Mouse (Mus musculus): ENCODE measurements around the gene Tnk2. TPM values are rescaled to one million over a fixed set of nuclear protein-coding genes. Genes with fewer than 3 reads are reported as not detected.

Gene Tnk2
- polyA plus RNA-seq, 1 experiment from 2014 or later: 17.7 TPM

- Histone ChIP-seq H3K27me3 (no peaks in the 10 kb centered on the region), H3K4me3 (replicated peaks) (no peak overlapping the region), H3K36me3 (peaks cover 15% of the 10 kb centered on the region), H3K4me2 (replicated peaks) (no peak overlapping the region), H3K9me3 (no peaks in the 10 kb centered on the region), H3K27ac (no peak overlapping the region), H3K9ac (replicated peaks) (no peak overlapping the region), H3K4me1 (replicated peaks) (no peaks in the 10 kb centered on the region)
- 84% methylated on average over 5 of the region's 5 CpGs for WGBS
- no peak for ATAC-seq
Observed at GRCm38 (mm10) chr16:32685998-32686397, 42.3 kb downstream of the Tnk2 start.

GRCm38 (mm10) chr16:32687221-32687620 is 43.5 kb downstream of the Tnk2 start:
- Histone ChIP-seq H3K27ac (no peak overlapping the region), H3K36me3 (peaks cover 8% of the 10 kb centered on the region), H3K4me1 (replicated peaks) (no peaks in the 10 kb centered on the region), H3K4me2 (replicated peaks) (no peak overlapping the region), H3K27me3 (no peaks in the 10 kb centered on the region), H3K4me3 (replicated peaks) (no peak overlapping the region), H3K9ac (replicated peaks) (no peak overlapping the region), H3K9me3 (no peaks in the 10 kb centered on the region)
- 84% methylated on average over 5 of the region's 5 CpGs for WGBS
- ATAC-seq: no peak

GRCm38 (mm10) chr16:32688770-32689169 is 45.1 kb downstream of the Tnk2 start:
- WGBS: 72% methylated on average over 4 of the region's 4 CpGs
- no peaks in the 10 kb centered on the region for H3K36me3 ChIP-seq
- ATAC-seq: no peak

GRCm38 (mm10) chr16:32689501-32689900 is 45.8 kb downstream of the Tnk2 start:
- peak; percentile 55; the same call in 1 of the 2 replicates for ATAC-seq
- Histone ChIP-seq H3K36me3 (no peaks in the 10 kb centered on the region), H3K4me1 (replicated peaks) (no peaks in the 10 kb centered on the region), H3K27me3 (no peaks in the 10 kb centered on the region), H3K27ac (no peak overlapping the region), H3K9me3 (no peaks in the 10 kb centered on the region), H3K4me3 (replicated peaks) (no peak overlapping the region), H3K4me2 (replicated peaks) (no peak overlapping the region), H3K9ac (replicated peaks) (no peak overlapping the region)
- WGBS: 5% methylated on average over 9 of the region's 9 CpGs

More at GRCm38 (mm10) chr16:32688770-32689169, 45.1 kb downstream of the Tnk2 start:
- Histone ChIP-seq H3K27ac (no peak overlapping the region), H3K4me3 (replicated peaks) (no peak overlapping the region), H3K9me3 (no peaks in the 10 kb centered on the region), H3K4me2 (replicated peaks) (no peak overlapping the region), H3K27me3 (no peaks in the 10 kb centered on the region), H3K4me1 (replicated peaks) (no peaks in the 10 kb centered on the region), H3K9ac (replicated peaks) (no peak overlapping the region)

GRCm38 (mm10) chr16:32696841-32697464 is 53.3 kb downstream of the Tnk2 start:
- ATAC-seq: no peak
- no peak overlapping the region for H3K4me3 ChIP-seq (replicated peaks)
- no peak overlapping the region for H3K4me2 ChIP-seq (replicated peaks)
- no peak overlapping the region for H3K9ac ChIP-seq (replicated peaks)
- no peaks in the 10 kb centered on the region for H3K27me3 ChIP-seq
- no peaks in the 10 kb centered on the region for H3K9me3 ChIP-seq
- no peaks in the 10 kb centered on the region for H3K36me3 ChIP-seq
- H3K27ac ChIP-seq: no peak overlapping the region
- WGBS: 47% methylated on average over 7 of the region's 7 CpGs
- no peaks in the 10 kb centered on the region for H3K4me1 ChIP-seq (replicated peaks)

- Histone ChIP-seq H3K9ac (replicated peaks) (no peak overlapping the region), H3K4me1 (replicated peaks) (no peaks in the 10 kb centered on the region), H3K27me3 (no peaks in the 10 kb centered on the region), H3K27ac (no peak overlapping the region), H3K36me3 (no peaks in the 10 kb centered on the region), H3K4me2 (replicated peaks) (no peak overlapping the region), H3K9me3 (no peaks in the 10 kb centered on the region), H3K4me3 (replicated peaks) (no peak overlapping the region)
- 87% methylated on average over 22 of the region's 22 CpGs for WGBS
- ATAC-seq: no peak
Observed at GRCm38 (mm10) chr16:32697665-32698446, 54.2 kb downstream of the Tnk2 start.

- Histone ChIP-seq H3K36me3 (no peaks in the 10 kb centered on the region), H3K27me3 (no peaks in the 10 kb centered on the region), H3K4me2 (replicated peaks) (no peak overlapping the region), H3K4me3 (replicated peaks) (no peak overlapping the region), H3K4me1 (replicated peaks) (no peaks in the 10 kb centered on the region), H3K9me3 (no peaks in the 10 kb centered on the region), H3K27ac (no peak overlapping the region), H3K9ac (replicated peaks) (no peak overlapping the region)
- no peak for ATAC-seq
- WGBS: 34% methylated on average over 6 of the region's 7 CpGs
Observed at GRCm38 (mm10) chr16:32698550-32698949, 54.9 kb downstream of the Tnk2 start.

GRCm38 (mm10) chr16:32703312-32703912 is 59.7 kb downstream of the Tnk2 start:
- no peak overlapping the region for H3K9ac ChIP-seq (replicated peaks)
- no peak for ATAC-seq
- H3K4me2 ChIP-seq (replicated peaks): no peak overlapping the region
- H3K4me1 ChIP-seq (replicated peaks): no peaks in the 10 kb centered on the region
- no peaks in the 10 kb centered on the region for H3K36me3 ChIP-seq
- no peak overlapping the region for H3K27ac ChIP-seq
- WGBS: 74% methylated on average over 9 of the region's 9 CpGs
- H3K4me3 ChIP-seq (replicated peaks): no peak overlapping the region
- no peaks in the 10 kb centered on the region for H3K27me3 ChIP-seq
- no peaks in the 10 kb centered on the region for H3K9me3 ChIP-seq

GRCm38 (mm10) chr16:32705606-32706005 is 61.9 kb downstream of the Tnk2 start:
- Histone ChIP-seq H3K27ac (no peak overlapping the region), H3K9ac (replicated peaks) (no peak overlapping the region), H3K27me3 (no peaks in the 10 kb centered on the region), H3K4me2 (replicated peaks) (no peak overlapping the region), H3K4me1 (replicated peaks) (no peaks in the 10 kb centered on the region), H3K4me3 (replicated peaks) (no peak overlapping the region), H3K9me3 (no peaks in the 10 kb centered on the region), H3K36me3 (no peaks in the 10 kb centered on the region)
- WGBS: 97% methylated on average over 3 of the region's 3 CpGs
- ATAC-seq: no peak

- Histone ChIP-seq H3K9ac (replicated peaks) (no peak overlapping the region), H3K27ac (no peak overlapping the region), H3K9me3 (no peaks in the 10 kb centered on the region), H3K4me3 (replicated peaks) (no peak overlapping the region), H3K36me3 (no peaks in the 10 kb centered on the region), H3K27me3 (no peaks in the 10 kb centered on the region), H3K4me2 (replicated peaks) (no peak overlapping the region), H3K4me1 (replicated peaks) (no peaks in the 10 kb centered on the region)
- WGBS: 72% methylated on average over 17 of the region's 17 CpGs
- no peak for ATAC-seq
Observed at GRCm38 (mm10) chr16:32707111-32707823, 63.6 kb downstream of the Tnk2 start.

GRCm38 (mm10) chr16:32707824-32708456 is 64.3 kb downstream of the Tnk2 start:
- no peak overlapping the region for H3K9ac ChIP-seq (replicated peaks)
- H3K27me3 ChIP-seq: no peaks in the 10 kb centered on the region
- no peak for ATAC-seq
- no peak overlapping the region for H3K4me2 ChIP-seq (replicated peaks)
- H3K36me3 ChIP-seq: no peaks in the 10 kb centered on the region
- 76% methylated on average over 9 of the region's 9 CpGs for WGBS
- H3K27ac ChIP-seq: no peak overlapping the region
- no peaks in the 10 kb centered on the region for H3K4me1 ChIP-seq (replicated peaks)
- no peak overlapping the region for H3K4me3 ChIP-seq (replicated peaks)
- no peaks in the 10 kb centered on the region for H3K9me3 ChIP-seq

Data from midbrain, embryonic 13.5 days (tissue).